Mouse (Mus musculus) Patski (cell line): Measurements from ENCODE around the gene Mamdc4. TPM values are rescaled to one million over a fixed set of nuclear protein-coding genes. Genes with fewer than 3 reads are reported as not detected.
A peak's percentile ranks its signal among the peaks of the same experiment; 100 is the strongest.

ENCODE experiments used
- ATAC-seq: fragments of 100-300 bp; one replicate; pipeline ENCODE4 v1.8.0; 2021
- CTCF ChIA-PET: fragments of 350-600 bp; sonication (Branson Sonifier 250); formaldehyde crosslinking; loops from one replicate; lab custom pipeline; 2022; ENCODE audit warnings: inconsistent platforms; lab: Charles Lee
- POLR2A ChIA-PET: fragments of 350-600 bp; sonication (Branson Sonifier 250); formaldehyde crosslinking; loops from one replicate; lab custom pipeline; 2022; ENCODE audit warnings: antibody characterized with exemption, inconsistent platforms; lab: Charles Lee
- DNase-seq: peaks from one replicate; pipeline ENCODE4 v3.0.0-alpha.2; 2011; ENCODE audit warnings: low read depth, low spot score
- H3K27me3 ChIP-seq: fragments of 371-371 bp; one replicate; pipeline ENCODE4 v1.5.1; 2021
- CTCF ChIP-seq: fragments of 100-300 bp; IDR thresholded peaks from one replicate; pipeline ENCODE4 v1.5.1; 2021
- in situ Hi-C: fragments of 300-500 bp; cut with MboI; formaldehyde crosslinking; loops from 3 replicates; pipeline ENCODE4 v1.11.1; 2018; ENCODE audit warnings: low pct_unique_long_range_greater_than_20kb, mixed read lengths
- polyA plus RNA-seq: library from polyadenylated mRNA; unstranded; gene quantifications from one replicate; pipeline ENCODE4 v1.2.3, GENCODE M21; 2021

Mamdc4 gene
- polyA plus RNA-seq, result 15.4 TPM

GRCm38 (mm10) chr2:25574579-25575431 is at the start of gene Mamdc4, which contains the start of gene Phpt1:
Mamdc4 (minus strand) TSS chr2:25574845.
Phpt1 (minus strand) TSS chr2:25575224.
- ChIA-PET POLR2A (interaction anchor here (0.8 to 1.6 kb wide), 7 partner anchors 9 to 78 kb away, joined by 3 to 5 read pairs (median 3); no protein-coding TSS in a partner anchor), CTCF (interaction anchor here (1.0 to 2.0 kb wide), 4 partner anchors 12 to 77 kb away, joined by 3 to 6 read pairs (median 4); no protein-coding TSS in a partner anchor)
- in situ Hi-C loops, result no loop called here
- TF ChIP-seq CTCF, result no peak
- DNase-seq (peak; percentile 94), ATAC-seq (peak; percentile 88)
- H3K27me3 ChIP-seq, result no peaks in the 10 kb centered on the region

- H3K27me3 ChIP-seq, result peaks cover 10% of the 10 kb centered on the region
- DNase-seq, result no peak
- ChIA-PET CTCF (interaction anchor here (2.1 kb wide), 1 partner anchor 9 kb away, joined by 4 read pairs; no protein-coding TSS in a partner anchor), POLR2A (interaction anchor here (1.2 kb wide), 1 partner anchor 12 kb away, joined by 4 read pairs; no protein-coding TSS in a partner anchor)
- in situ Hi-C loops, result no loop called here
- ATAC-seq, result peak; percentile 67
- no peak for TF ChIP-seq CTCF
Measured at GRCm38 (mm10) chr2:25621229-25622200, 46.9 kb upstream of the Mamdc4 start, which contains the start of gene Tmem141. Tmem141 (minus strand) TSS chr2:25622005.

- ChIA-PET CTCF (interaction anchor here (2.1 kb wide), 1 partner anchor 9 kb away, joined by 4 read pairs; no protein-coding TSS in a partner anchor), POLR2A (interaction anchor here (1.2 kb wide), 1 partner anchor 12 kb away, joined by 4 read pairs; no protein-coding TSS in a partner anchor)
- ATAC-seq (no peak), DNase-seq (no peak)
- no peak for TF ChIP-seq CTCF
- H3K27me3 ChIP-seq, result peaks cover 7% of the 10 kb centered on the region
- in situ Hi-C loops, result no loop called here
Measured at GRCm38 (mm10) chr2:25620852-25621228, 46.2 kb upstream of the Mamdc4 start.

GRCm38 (mm10) chr2:25620386-25620785 is 45.7 kb upstream of the Mamdc4 start:
- in situ Hi-C loops, result no loop called here
- POLR2A ChIA-PET, result interaction anchor here (1.2 kb wide), 1 partner anchor 11 kb away, joined by 4 read pairs; no protein-coding TSS in a partner anchor
- DNase-seq, result no peak
- peaks cover 7% of the 10 kb centered on the region for H3K27me3 ChIP-seq
- CTCF ChIA-PET, result interaction anchor here (2.1 kb wide), 1 partner anchor 8 kb away, joined by 4 read pairs; no protein-coding TSS in a partner anchor
- TF ChIP-seq CTCF, result no peak
- ATAC-seq, result no peak

GRCm38 (mm10) chr2:25617578-25617977 is 42.9 kb upstream of the Mamdc4 start, which contains the start of gene Ccdc183:
Ccdc183 (minus strand) TSS chr2:25617678.
- no peaks in the 10 kb centered on the region for H3K27me3 ChIP-seq
- CTCF ChIA-PET, result no interaction called here
- POLR2A ChIA-PET, result no interaction called here
- no peak for TF ChIP-seq CTCF
- in situ Hi-C loops, result no loop called here
- DNase-seq, result no peak
- no peak for ATAC-seq

GRCm38 (mm10) chr2:25616398-25616797 is 41.8 kb upstream of the Mamdc4 start:
- no peak for ATAC-seq
- no peak for TF ChIP-seq CTCF
- POLR2A ChIA-PET, result interaction anchor here (0.6 kb wide), 1 partner anchor 683 kb away, joined by 3 read pairs; no protein-coding TSS in a partner anchor

GRCm38 (mm10) chr2:25608671-25609070 is 34.0 kb upstream of the Mamdc4 start:
- no peaks in the 10 kb centered on the region for H3K27me3 ChIP-seq
- ATAC-seq, result no peak
- in situ Hi-C loops, result no loop called here
- POLR2A ChIA-PET, result interaction anchor here (0.6 to 1.3 kb wide), 3 partner anchors 12 to 246 kb away, joined by 3 to 4 read pairs (median 3); partner anchors contain the start of gene Ajm1
- DNase-seq, result no peak
- TF ChIP-seq CTCF, result no peak
- CTCF ChIA-PET, result interaction anchor here (1.2 kb wide), 1 partner anchor 27 kb away, joined by 4 read pairs; the partner anchor contains the start of gene Ajm1

More at GRCm38 (mm10) chr2:25616398-25616797, 41.8 kb upstream of the Mamdc4 start:
- in situ Hi-C loops, result no loop called here
- H3K27me3 ChIP-seq, result no peaks in the 10 kb centered on the region
- no peak for DNase-seq
- CTCF ChIA-PET, result no interaction called here

GRCm38 (mm10) chr2:25607761-25608622 is 33.3 kb upstream of the Mamdc4 start, which contains the start of gene Rabl6:
Rabl6 (minus strand) TSS chr2:25608521.
- no peaks in the 10 kb centered on the region for H3K27me3 ChIP-seq
- no peak for TF ChIP-seq CTCF
- in situ Hi-C loops, result no loop called here
- ChIA-PET CTCF (interaction anchor here (1.2 kb wide), 1 partner anchor 26 kb away, joined by 4 read pairs; the partner anchor contains the start of gene Ajm1), POLR2A (interaction anchor here (0.6 to 0.7 kb wide), 2 partner anchors 26 to 245 kb away, joined by 3 read pairs; partner anchors contain the start of gene Ajm1)
- ATAC-seq (peak; percentile 75), DNase-seq (peak; percentile 44)

- no peaks in the 10 kb centered on the region for H3K27me3 ChIP-seq
- no peak for DNase-seq
- ChIA-PET CTCF (no interaction called here), POLR2A (no interaction called here)
- in situ Hi-C loops, result no loop called here
- TF ChIP-seq CTCF, result no peak
- no peak for ATAC-seq
Measured at GRCm38 (mm10) chr2:25602526-25602925, 27.9 kb upstream of the Mamdc4 start.
